Mouse (Mus musculus) myocyte (in vitro differentiated cells): ENCODE results near the gene Wsb1. TPM values are rescaled to one million over a fixed set of nuclear protein-coding genes. Genes with fewer than 3 reads are reported as not detected.

Source experiments
- H3K27me3 ChIP-seq: one replicate; pipeline ENCODE4 v1.6.1; 2011; ENCODE audit not compliant: control insufficient read depth, insufficient read depth, insufficient read length
- H3K36me3 ChIP-seq: one replicate; pipeline ENCODE4 v1.6.1; 2011; ENCODE audit not compliant: control insufficient read depth, insufficient read depth
- H3K4me2 ChIP-seq: one replicate; pipeline ENCODE4 v1.6.1; 2011; ENCODE audit warnings: low read depth, control low read depth
- H3K4me3 ChIP-seq: one replicate; pipeline ENCODE4 v1.5.1; 2011; ENCODE audit warnings: mild to moderate bottlenecking, control low read depth, moderate library complexity
- H3K79me2 ChIP-seq: one replicate; pipeline ENCODE4 v1.6.1; 2011; ENCODE audit not compliant: control insufficient read depth, insufficient read depth
- H3ac ChIP-seq: one replicate; pipeline ENCODE4 v1.6.1; 2011; ENCODE audit not compliant: control insufficient read depth, insufficient read length
- CEBPB ChIP-seq: IDR thresholded peaks from 2 replicates; pipeline ENCODE4 v1.6.1; 2011; ENCODE audit warnings: mild to moderate bottlenecking, moderate library complexity; ENCODE audit not compliant: poor library complexity, insufficient read depth, severe bottlenecking
- E2F4 ChIP-seq: IDR thresholded peaks from one replicate; pipeline ENCODE4 v1.6.1; 2011; ENCODE audit warnings: mild to moderate bottlenecking, control low read depth, moderate library complexity; ENCODE audit not compliant: insufficient read depth
- MAX ChIP-seq: IDR thresholded peaks from one replicate; pipeline ENCODE4 v1.6.1; 2011; ENCODE audit warnings: low read depth, mild to moderate bottlenecking, control low read depth
- MYOD1 ChIP-seq, 3 experiments: IDR thresholded peaks; one replicate each; pipeline ENCODE4 v1.6.1; 2011; ENCODE audit warnings: control low read depth in 2 of 3, low read depth in 2 of 3, mild to moderate bottlenecking in 2 of 3, moderate library complexity in 1 of 3; ENCODE audit not compliant: insufficient read length in 2 of 3, control insufficient read depth in 1 of 3
- MYOG ChIP-seq, 3 experiments: IDR thresholded peaks; one replicate each; pipeline ENCODE4 v1.6.1; 2011; ENCODE audit warnings: control low read depth in 2 of 3, low read depth in 2 of 3, mild to moderate bottlenecking in 2 of 3; ENCODE audit not compliant: insufficient read length in 2 of 3, control insufficient read depth in 1 of 3, insufficient read depth in 1 of 3
- POLR2A ChIP-seq: IDR thresholded peaks from one replicate; pipeline ENCODE4 v1.6.1; 2011; ENCODE audit warnings: low read depth, mild to moderate bottlenecking, control low read depth, moderate library complexity; ENCODE audit not compliant: insufficient read length
- POLR2AphosphoS2 ChIP-seq: IDR thresholded peaks from one replicate; pipeline ENCODE4 v1.6.1; 2011; ENCODE audit warnings: low read depth, control low read depth; ENCODE audit not compliant: insufficient read length
- REST ChIP-seq: IDR thresholded peaks from one replicate; pipeline ENCODE4 v1.6.1; 2011; ENCODE audit warnings: mild to moderate bottlenecking, control low read depth, moderate library complexity; ENCODE audit not compliant: insufficient read depth, insufficient read length
- SRF ChIP-seq: IDR thresholded peaks from one replicate; pipeline ENCODE4 v1.6.1; 2011; ENCODE audit warnings: low read depth; ENCODE audit not compliant: control insufficient read depth, insufficient read length
- TCF12 ChIP-seq: IDR thresholded peaks from one replicate; pipeline ENCODE4 v1.6.1; 2011; ENCODE audit warnings: mild to moderate bottlenecking, control low read depth; ENCODE audit not compliant: poor library complexity, insufficient read depth, severe bottlenecking
- TCF3 ChIP-seq: IDR thresholded peaks from one replicate; pipeline ENCODE4 v1.6.1; 2011; ENCODE audit warnings: low read depth, control low read depth; ENCODE audit not compliant: insufficient read length
- USF1 ChIP-seq: IDR thresholded peaks from one replicate; pipeline ENCODE4 v1.6.1; 2011; ENCODE audit warnings: low read depth, mild to moderate bottlenecking, control low read depth, moderate library complexity
- polyA plus RNA-seq: library from polyadenylated mRNA; unstranded; fragments of >200 nt; fragmentation: generic; extraction: Trizol; gene quantifications from one replicate; pipeline ENCODE4 v1.2.1, GENCODE M21; 2012; ENCODE audit warnings: missing spikeins

Gene Wsb1
- polyA plus RNA-seq, 1 experiment: 35.1 TPM

DNA sequence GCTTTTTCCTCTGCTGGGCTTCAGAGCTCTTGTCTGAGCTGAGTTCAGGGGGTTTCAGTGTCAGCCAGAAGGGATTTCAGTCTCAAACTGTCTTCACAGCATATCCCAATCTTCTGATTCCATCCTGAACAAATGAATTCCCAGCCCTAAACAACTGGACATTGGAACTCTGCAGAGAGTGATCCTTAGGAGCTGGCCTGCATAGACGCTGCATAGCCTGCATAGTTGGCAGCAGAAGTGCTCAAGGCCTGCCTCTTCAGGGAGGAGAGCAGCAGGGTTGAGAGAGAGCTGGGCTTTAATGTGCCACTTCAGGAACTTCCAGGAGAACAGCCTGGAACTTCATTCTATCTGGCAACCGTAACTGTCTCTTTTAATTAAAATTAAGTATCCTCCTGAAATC lies 38.9 kb downstream of the Wsb1 start:
- TF ChIP-seq E2F4: no peak
- no peak for TF ChIP-seq MAX
- no peak for TF ChIP-seq TCF12
- TF ChIP-seq TCF3: no peak
- no peak for TF ChIP-seq CEBPB
- TF ChIP-seq REST: no peak
- no peak for TF ChIP-seq POLR2A
- TF ChIP-seq POLR2AphosphoS2: no peak
- no peak for TF ChIP-seq USF1
- no peak for TF ChIP-seq MYOG (IDR thresholded peaks at IDR 0.05; ENCODE audit: control insufficient read depth in 1 of 3, insufficient read depth in 1 of 3, insufficient read length in 2 of 3, low read depth in 2 of 3)
- Histone ChIP-seq H3K27me3 (no peaks in the 10 kb centered on the region), H3K36me3 (no peaks in the 10 kb centered on the region), H3K79me2 (no peaks in the 10 kb centered on the region), H3K4me3 (no peak overlapping the region), H3ac (no peak overlapping the region), H3K4me2 (no peak overlapping the region)

DNA sequence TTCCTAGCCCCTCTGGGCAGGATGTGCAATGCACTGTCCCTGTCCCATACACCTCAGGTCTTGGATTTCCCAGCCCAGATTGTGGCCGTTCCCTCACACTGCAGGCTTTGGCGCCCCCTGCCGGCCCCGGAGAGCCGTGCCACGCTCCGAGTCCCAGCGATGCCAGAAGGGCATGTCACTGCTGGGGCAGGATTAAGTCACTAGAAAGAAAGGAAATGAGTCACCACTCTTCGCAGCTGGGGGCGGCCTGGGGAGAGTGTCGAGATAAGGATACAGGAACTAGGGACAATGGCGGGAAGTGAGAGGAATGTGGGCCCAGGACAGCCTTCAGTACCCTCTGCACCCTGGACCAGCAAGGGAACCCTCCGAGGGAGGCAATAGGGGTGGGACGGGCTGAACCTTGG lies 40.5 kb downstream of the Wsb1 start:
- peak overlapping the region; percentile 52 for H3K4me2 ChIP-seq
- no peaks in the 10 kb centered on the region for H3K36me3 ChIP-seq

DNA sequence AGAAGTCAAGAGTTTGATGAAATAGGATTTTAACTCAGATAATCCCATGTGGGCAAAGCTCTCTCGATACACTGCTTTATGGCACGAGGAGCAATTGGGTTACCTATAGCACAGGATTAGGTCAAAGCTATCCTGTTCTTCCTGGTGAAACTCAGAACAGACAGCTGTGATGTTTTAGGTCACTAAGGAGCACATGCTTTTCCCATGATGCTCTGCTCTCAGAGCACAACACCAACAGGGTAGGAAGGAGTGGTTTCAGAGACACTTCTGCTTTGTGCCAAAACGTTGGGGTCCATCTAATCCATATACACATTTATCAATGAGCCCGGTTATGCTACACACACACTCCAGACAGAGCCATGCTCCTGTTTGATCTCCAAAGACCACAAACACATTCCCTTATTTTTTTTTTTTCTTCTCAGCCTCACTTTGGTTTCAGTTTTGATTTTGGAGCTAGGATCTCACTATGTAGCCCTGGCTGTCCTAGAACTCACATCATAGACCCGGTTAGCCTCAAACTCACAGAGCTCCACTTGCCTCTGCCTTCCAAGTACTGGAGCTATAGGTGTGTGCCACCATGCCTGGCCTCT lies 44.5 kb downstream of the Wsb1 start:
- Histone ChIP-seq H3K4me2 (peak overlapping the region; percentile 10), H3K27me3 (no peaks in the 10 kb centered on the region), H3K36me3 (no peaks in the 10 kb centered on the region), H3ac (no peak overlapping the region), H3K4me3 (no peak overlapping the region), H3K79me2 (no peaks in the 10 kb centered on the region)
- TF ChIP-seq MYOG (IDR thresholded peaks at IDR 0.05; ENCODE audit: control insufficient read depth in 1 of 3, insufficient read depth in 1 of 3, insufficient read length in 2 of 3, low read depth in 2 of 3) (no peak), REST (no peak), POLR2AphosphoS2 (no peak), MAX (no peak), SRF (no peak), E2F4 (no peak), TCF3 (no peak), MYOD1 (IDR thresholded peaks at IDR 0.05; ENCODE audit: control insufficient read depth in 1 of 3, insufficient read length in 2 of 3, low read depth in 2 of 3) (no peak), POLR2A (no peak), USF1 (no peak), CEBPB (no peak), TCF12 (no peak)

More for the DNA sequence above, 40.5 kb downstream of the Wsb1 start:
- H3ac ChIP-seq: no peak overlapping the region
- no peaks in the 10 kb centered on the region for H3K27me3 ChIP-seq
- H3K4me3 ChIP-seq: no peak overlapping the region
- no peak for TF ChIP-seq REST
- TF ChIP-seq MYOG (IDR thresholded peaks at IDR 0.05; ENCODE audit: control insufficient read depth in 1 of 3, insufficient read depth in 1 of 3, insufficient read length in 2 of 3, low read depth in 2 of 3): peak in 1 of 3 experiments; percentile 36
- TF ChIP-seq MAX: peak; percentile 10
- peak in 1 of 3 experiments; percentile 31 for TF ChIP-seq MYOD1 (IDR thresholded peaks at IDR 0.05; ENCODE audit: control insufficient read depth in 1 of 3, insufficient read length in 2 of 3, low read depth in 2 of 3)
- no peaks in the 10 kb centered on the region for H3K79me2 ChIP-seq

DNA sequence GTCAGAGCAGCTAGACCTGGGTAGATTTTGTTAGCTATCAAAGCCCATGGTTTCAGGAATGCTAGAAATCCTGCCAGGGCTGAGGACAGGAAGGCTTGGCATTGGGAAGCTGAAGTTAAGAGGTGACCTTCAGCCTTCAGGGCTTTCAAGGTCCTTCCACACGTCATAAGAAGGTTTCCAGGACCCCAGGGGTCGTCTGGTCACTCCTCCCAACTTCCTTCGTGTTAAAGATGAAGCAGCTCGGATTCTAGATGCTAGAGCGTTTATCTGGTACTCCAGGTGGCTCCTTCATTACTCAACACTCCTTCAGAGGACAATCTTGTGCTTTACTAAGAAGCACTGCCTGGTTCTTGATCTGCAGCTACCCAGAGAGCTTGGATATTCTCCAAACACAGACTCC lies 45.4 kb downstream of the Wsb1 start:
- TF ChIP-seq MYOD1 (IDR thresholded peaks at IDR 0.05; ENCODE audit: control insufficient read depth in 1 of 3, insufficient read length in 2 of 3, low read depth in 2 of 3) (no peak), E2F4 (no peak), MAX (no peak), REST (no peak), POLR2A (no peak), TCF3 (no peak), CEBPB (no peak), MYOG (IDR thresholded peaks at IDR 0.05; ENCODE audit: control insufficient read depth in 1 of 3, insufficient read depth in 1 of 3, insufficient read length in 2 of 3, low read depth in 2 of 3) (no peak), USF1 (no peak)
- H3K4me3 ChIP-seq: no peak overlapping the region

DNA sequence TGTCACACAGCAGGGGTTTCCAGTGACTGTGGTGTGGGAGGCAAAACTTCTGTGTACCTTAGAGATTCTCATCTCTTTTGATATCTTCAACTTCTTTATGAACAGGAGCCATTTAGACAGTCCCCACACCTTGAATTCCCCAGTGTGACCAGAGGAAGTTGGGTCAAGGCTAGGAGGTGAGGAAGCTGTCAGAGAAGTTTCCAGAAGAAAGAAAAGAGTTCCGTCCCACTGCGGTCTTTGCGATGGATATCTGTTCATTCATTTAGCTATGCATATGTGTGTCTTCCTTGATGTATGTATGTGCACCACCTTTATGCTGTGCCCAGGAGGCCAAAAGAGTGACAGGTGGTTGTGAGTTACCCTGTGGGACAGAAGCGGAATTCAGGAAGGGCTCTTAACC lies 46.0 kb downstream of the Wsb1 start:
- H3K79me2 ChIP-seq: no peaks in the 10 kb centered on the region
- H3ac ChIP-seq: no peak overlapping the region
- no peak overlapping the region for H3K4me2 ChIP-seq
- no peaks in the 10 kb centered on the region for H3K27me3 ChIP-seq
- H3K36me3 ChIP-seq: no peaks in the 10 kb centered on the region
- TF ChIP-seq TCF3 (no peak), MYOD1 (IDR thresholded peaks at IDR 0.05; ENCODE audit: control insufficient read depth in 1 of 3, insufficient read length in 2 of 3, low read depth in 2 of 3) (no peak), SRF (no peak), REST (no peak), MAX (no peak), TCF12 (no peak), POLR2A (no peak), MYOG (IDR thresholded peaks at IDR 0.05; ENCODE audit: control insufficient read depth in 1 of 3, insufficient read depth in 1 of 3, insufficient read length in 2 of 3, low read depth in 2 of 3) (no peak), CEBPB (no peak), E2F4 (no peak), USF1 (no peak)
- no peak overlapping the region for H3K4me3 ChIP-seq

More for the DNA sequence above, 45.4 kb downstream of the Wsb1 start:
- Histone ChIP-seq H3ac (no peak overlapping the region), H3K79me2 (no peaks in the 10 kb centered on the region), H3K27me3 (no peaks in the 10 kb centered on the region), H3K36me3 (no peaks in the 10 kb centered on the region), H3K4me2 (no peak overlapping the region)
